Mouse (Mus musculus): ENCODE measurements around the gene Vmn1r73. TPM values are rescaled to one million over a fixed set of nuclear protein-coding genes. Genes with fewer than 3 reads are reported as not detected.

Gene Vmn1r73
- not detected in 2 replicates for polyA plus RNA-seq (2015; fragmentation: Nextera tagmentation; extraction: Ambion mirVana)

GRCm38 (mm10) chr7:11729966-11730365 is at the start of gene Vmn1r73:
Gene Vmn1r73, plus strand, starts transcription at chr7:11730266.
- Histone ChIP-seq H3K4me3 (no peak within 1 kb of the TSS), H3K4me2 (no peak within 1 kb of the TSS), H3K36me3 (no peaks in the 10 kb centered on the region), H3K27ac (no peak within 1 kb of the TSS), H3K9me3 (peaks cover 26% of the 10 kb centered on the region), H3K9ac (no peak within 1 kb of the TSS), H3K27me3 (no peaks in the 10 kb centered on the region), H3K4me1 (replicated peaks) (no peaks in the 10 kb centered on the region)
- no peak for ATAC-seq (ENCODE audit: low FRiP score)
- 98% methylated on average over 1 of the region's 1 CpGs for WGBS

Other genes starting within 250 kb of the Vmn1r73 start
- not detected in 2 replicates for gene Zscan4-ps2, start 216.0 kb upstream of the Vmn1r73 start, polyA plus RNA-seq (2015; fragmentation: Nextera tagmentation; extraction: Ambion mirVana)
- gene Zscan4-ps3, start 121.0 kb upstream of the Vmn1r73 start, polyA plus RNA-seq (2015; fragmentation: Nextera tagmentation; extraction: Ambion mirVana), result not detected in 2 replicates
- gene Vmn1r72, start 50.1 kb upstream of the Vmn1r73 start, polyA plus RNA-seq (2015; fragmentation: Nextera tagmentation; extraction: Ambion mirVana), result not detected in 2 replicates
- gene Vmn1r74, start 103.7 kb downstream of the Vmn1r73 start, polyA plus RNA-seq (2015; fragmentation: Nextera tagmentation; extraction: Ambion mirVana), result not detected in 2 replicates
- gene Vmn1r75, start 144.4 kb downstream of the Vmn1r73 start, polyA plus RNA-seq (2015; fragmentation: Nextera tagmentation; extraction: Ambion mirVana), result not detected in 2 replicates
- not detected in 2 replicates for gene Vmn1r76, start 207.9 kb downstream of the Vmn1r73 start, polyA plus RNA-seq (2015; fragmentation: Nextera tagmentation; extraction: Ambion mirVana)

Measured in hindbrain, embryonic 13.5 days (tissue).